Mouse (Mus musculus): Measurements from ENCODE around the gene Hoxa3.

Hoxa3 gene

GRCm38 (mm10) chr6:52167176-52167575 is 46.0 kb downstream of the Hoxa3 start:
- 15% methylated on average over 1 of the region's 1 CpGs for WGBS

- WGBS: 5% methylated on average over 4 of the region's 4 CpGs
Measured at GRCm38 (mm10) chr6:52166431-52167077, 46.6 kb downstream of the Hoxa3 start.

GRCm38 (mm10) chr6:52165441-52166370 is 47.4 kb downstream of the Hoxa3 start:
- 3% methylated on average over 28 of the region's 28 CpGs for WGBS

- 2% methylated on average over 25 of the region's 25 CpGs for WGBS
Measured at GRCm38 (mm10) chr6:52164626-52165440, 48.3 kb downstream of the Hoxa3 start, which contains the start of gene Hoxa2. Hoxa2 (minus strand) TSS chr6:52164831.

GRCm38 (mm10) chr6:52164051-52164625 is 49.0 kb downstream of the Hoxa3 start:
- 2% methylated on average over 39 of the region's 39 CpGs for WGBS

GRCm38 (mm10) chr6:52163366-52164031 is 49.6 kb downstream of the Hoxa3 start:
- 4% methylated on average over 17 of the region's 17 CpGs for WGBS

GRCm38 (mm10) chr6:52162611-52163365 is 50.3 kb downstream of the Hoxa3 start:
- WGBS: 5% methylated on average over 14 of the region's 14 CpGs

GRCm38 (mm10) chr6:52162093-52162380 is 51.1 kb downstream of the Hoxa3 start:
- 7% methylated on average over 1 of the region's 1 CpGs for WGBS

- WGBS: 3% methylated on average over 8 of the region's 8 CpGs
Measured at GRCm38 (mm10) chr6:52161336-52162092, 51.6 kb downstream of the Hoxa3 start.

GRCm38 (mm10) chr6:52160511-52161335 is 52.4 kb downstream of the Hoxa3 start:
- 7% methylated on average over 30 of the region's 30 CpGs for WGBS

GRCm38 (mm10) chr6:52159979-52160378 is 53.2 kb downstream of the Hoxa3 start:
- WGBS: 5% methylated on average over 9 of the region's 9 CpGs

- 5% methylated on average over 12 of the region's 12 CpGs for WGBS
Measured at GRCm38 (mm10) chr6:52159164-52159761, 53.9 kb downstream of the Hoxa3 start.

- WGBS: under 1% methylated on average over 54 of the region's 55 CpGs
Measured at GRCm38 (mm10) chr6:52158276-52159051, 54.7 kb downstream of the Hoxa3 start, which contains the start of gene Hoxa1. Hoxa1 (minus strand) TSS chr6:52158317.

- 4% methylated on average over 32 of the region's 32 CpGs for WGBS
Measured at GRCm38 (mm10) chr6:52157466-52158275, 55.5 kb downstream of the Hoxa3 start.

- WGBS: 3% methylated on average over 20 of the region's 20 CpGs
Measured at GRCm38 (mm10) chr6:52156551-52157200, 56.5 kb downstream of the Hoxa3 start.

- 41% methylated on average over 3 of the region's 3 CpGs for WGBS
Measured at GRCm38 (mm10) chr6:52155471-52155870, 57.7 kb downstream of the Hoxa3 start.

All from cerebral cortex, adult 2 months (tissue).